Mouse (Mus musculus) monocyte, adult 5-6 weeks (primary cell): ENCODE data around the gene Pm20d1. TPM values are rescaled to one million over a fixed set of nuclear protein-coding genes. Genes with fewer than 3 reads are reported as not detected.

Experiments
- ATAC-seq: fragments of 153-309, 156-312 bp; replicated peaks from 2 replicates; pipeline ENCODE4 v1.8.0; 2017; ENCODE audit warnings: mild to moderate bottlenecking; ENCODE audit not compliant: low TSS enrichment, insufficient number of reproducible peaks, severe bottlenecking, poor library complexity, low FRiP score
- total RNA-seq: library from RNA; stranded (forward); fragments of 200-1000, 200-491, 200-594 nt; gene quantifications from 3 replicates; pipeline ENCODE4 v1.2.3, GENCODE M21; 2017

Pm20d1 gene
- total RNA-seq, 1 experiment from 2014 or later = not detected

- ATAC-seq = peak; percentile 15; the same call in 1 of the 2 replicates
Observed at GRCm38 (mm10) chr1:131867946-131868290, 70.7 kb downstream of the Pm20d1 start.

DNA sequence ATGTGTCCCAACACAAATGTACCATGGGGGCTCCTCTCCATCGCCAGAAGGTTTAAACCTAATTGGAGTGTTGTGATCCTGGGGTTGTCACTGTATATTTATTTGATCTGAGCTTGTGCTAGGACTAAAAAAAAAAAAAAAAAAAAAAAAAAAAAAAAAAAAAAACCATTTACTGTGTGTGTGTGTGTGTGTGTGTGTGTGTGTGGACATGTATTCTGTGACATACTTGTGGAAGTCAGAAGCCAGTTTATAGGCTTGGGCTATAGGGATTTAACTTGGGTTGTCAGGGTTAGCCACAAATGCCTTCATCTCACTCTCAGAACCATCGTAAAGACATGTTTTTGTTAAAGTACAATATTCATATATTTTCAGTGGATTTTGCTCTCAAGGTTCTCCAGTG is 72.4 kb downstream of the Pm20d1 start:
- ATAC-seq = no peak

Other genes with a start within 250 kb of the Pm20d1 start
- not detected in 3 replicates for gene Avpr1b, start 198.1 kb upstream of the Pm20d1 start, total RNA-seq
- 11.9 to 16.7 TPM (median 13.9 TPM) in 3 replicates for gene Ctse, start 159.1 kb upstream of the Pm20d1 start, total RNA-seq
- 1.4 to 3.7 TPM (median 2.3 TPM) in 3 replicates for gene Rab7b, start 108.7 kb upstream of the Pm20d1 start, total RNA-seq
- gene Slc26a9, start 53.4 kb upstream of the Pm20d1 start, total RNA-seq = not detected in 3 replicates
- gene Slc41a1, start 30.1 kb downstream of the Pm20d1 start, total RNA-seq = 8.2 to 13.5 TPM (median 11.8 TPM) in 3 replicates
- 58.1 to 84.6 TPM (median 62.1 TPM) in 3 replicates for gene Rab29, start 69.8 kb downstream of the Pm20d1 start, total RNA-seq
- 79.3 to 93.1 TPM (median 86.9 TPM) in 3 replicates for gene Nucks1, start 113.2 kb downstream of the Pm20d1 start, total RNA-seq
- not detected in 3 replicates for gene Slc45a3, start 165.6 kb downstream of the Pm20d1 start, total RNA-seq
- 94.2 to 198 TPM (median 109 TPM) in 3 replicates for gene Elk4, start 210.2 kb downstream of the Pm20d1 start, total RNA-seq